Mouse (Mus musculus): ENCODE data around the gene Aunip.

DNA sequence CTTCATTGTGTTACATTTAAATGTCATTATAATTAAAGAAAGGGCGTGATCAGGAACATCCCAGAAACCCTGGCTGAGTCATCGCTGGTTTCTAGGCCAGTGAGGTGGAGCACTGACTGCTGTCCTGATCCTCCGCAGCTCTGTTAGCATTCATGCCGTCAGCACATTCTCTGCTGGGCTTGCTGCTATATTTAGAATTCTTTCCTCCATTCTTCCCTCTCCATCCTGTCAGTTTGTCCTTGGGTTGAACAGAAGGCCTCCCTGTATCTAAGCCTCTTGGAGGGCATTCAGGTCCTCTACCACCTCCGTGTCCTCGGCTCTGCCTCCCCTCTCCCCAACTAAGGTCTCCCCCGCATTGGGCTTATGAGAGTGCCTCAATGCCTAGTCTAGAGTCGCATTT lies 6.2 kb downstream of the Aunip start:
- TF ChIP-seq EP300 (IDR thresholded peaks at IDR 0.05; ENCODE audit: low read depth) (no peak), CTCF (IDR thresholded peaks at IDR 0.05; ENCODE audit: low read depth) (no peak)
